Mouse (Mus musculus): ENCODE data around the gene Tmem120b.

DNA sequence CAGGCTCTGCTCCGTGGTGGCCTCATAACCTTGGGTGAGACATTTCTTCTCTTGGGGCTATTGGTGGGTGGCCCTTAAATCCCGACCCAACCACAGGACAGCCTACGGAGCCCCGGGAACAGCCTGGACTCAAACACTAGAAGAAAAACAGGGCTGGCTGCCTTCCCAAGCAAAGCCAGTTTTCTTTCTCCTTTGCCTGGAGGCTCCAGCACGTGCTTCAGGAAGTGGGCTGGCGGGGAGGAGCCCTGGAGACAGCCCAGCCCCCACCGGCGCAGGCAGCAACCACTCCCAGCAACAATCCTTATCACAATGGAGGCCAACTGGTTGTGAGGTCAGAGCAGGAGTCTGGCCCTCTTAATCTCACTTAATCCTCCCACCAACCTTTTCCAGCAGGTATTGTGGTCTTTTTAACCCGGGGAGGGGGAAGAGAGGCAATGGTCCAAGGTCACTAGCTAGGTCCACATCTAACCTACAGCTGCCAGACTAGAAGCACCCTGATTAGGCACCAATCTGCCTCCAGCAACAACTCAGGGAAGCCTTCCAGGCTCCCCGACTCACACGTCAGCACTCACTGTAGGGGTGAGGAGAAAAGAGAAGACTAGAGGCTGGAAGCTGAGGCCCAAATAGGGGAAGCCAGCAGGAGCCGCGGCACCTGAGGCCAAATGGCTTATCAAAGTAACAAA, 68.3 kb downstream of the Tmem120b start:
- TF ChIP-seq CTCF (IDR thresholded peaks at IDR 0.05; ENCODE audit: low read depth) (no peak), EP300 (IDR thresholded peaks at IDR 0.05; ENCODE audit: low read depth) (peak; percentile 80; the same call in 1 of the 2 replicates)
